Mouse (Mus musculus) cerebellum, adult 2 months (tissue): ENCODE results near the gene Lypd9.

Source experiments
- CTCF ChIP-seq: fragments of 200-500 bp; IDR thresholded peaks from 2 replicates; pipeline ENCODE4 v1.5.1; 2011; ENCODE audit warnings: low read depth, mild to moderate bottlenecking, control low read depth, low read length, moderate library complexity, borderline replicate concordance; ENCODE audit not compliant: insufficient read depth
- POLR2A ChIP-seq: fragments of 200-500 bp; IDR thresholded peaks from 2 replicates; pipeline ENCODE4 v1.6.1; 2011; ENCODE audit warnings: low read length, control low read depth, borderline replicate concordance; ENCODE audit not compliant: insufficient read depth

DNA sequence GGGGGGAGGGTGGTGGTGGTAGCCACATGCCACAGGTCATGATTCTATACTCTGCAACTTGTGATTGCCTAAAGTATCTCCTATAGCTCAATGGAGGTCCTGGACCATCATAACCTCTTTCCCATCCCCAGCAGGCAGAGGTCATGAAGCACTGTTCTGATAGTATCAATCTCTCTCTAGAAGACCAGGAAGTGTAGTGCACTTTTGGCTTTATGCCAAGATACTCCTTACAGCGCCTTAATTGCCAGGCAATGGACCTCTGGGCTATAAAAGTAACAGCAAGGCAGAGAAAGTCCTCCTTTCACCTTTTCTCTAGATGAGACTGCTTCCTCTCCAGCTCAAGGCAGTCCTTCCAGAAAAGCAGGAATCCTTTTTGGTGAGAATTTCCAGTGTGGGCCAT lies 31.9 kb downstream of the Lypd9 start, which contains the start of gene 1810065E05Rik:
- TF ChIP-seq CTCF (no peak), POLR2A (no peak)
